Mouse (Mus musculus): ENCODE results near the gene Ifit1bl1.
"Not testable (repeated sequence)": the region's sequence is repeated elsewhere in the genome, so short reads cannot be mapped to it uniquely, and the experiment has no call there.

The Ifit1bl1 gene

DNA sequence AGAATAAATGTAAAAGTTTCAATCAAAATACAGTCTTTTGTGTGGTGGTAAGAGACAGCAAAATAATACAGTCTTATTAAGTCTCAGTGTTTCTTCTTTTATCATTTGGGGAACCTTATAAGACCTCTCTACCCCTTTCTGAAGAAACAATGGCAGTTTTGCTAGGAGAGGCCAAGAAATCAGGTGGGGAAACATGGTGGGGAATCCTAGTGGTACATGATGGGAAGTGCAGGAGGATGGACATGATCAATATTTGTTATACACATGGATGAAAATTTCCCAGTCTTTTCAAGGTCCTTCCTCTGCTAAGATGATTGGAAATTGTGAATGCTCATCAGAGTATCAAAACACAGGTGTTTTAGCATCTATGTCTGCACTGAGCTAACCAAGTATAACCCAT, 12.8 kb downstream of the Ifit1bl1 start:
- DNase-seq (ENCODE audit: inconsistent ontology term) = no peak

GRCm38 (mm10) chr19:34587898-34588692, 13.7 kb downstream of the Ifit1bl1 start:
- not testable (repeated sequence) for DNase-seq (ENCODE audit: inconsistent ontology term)

DNA sequence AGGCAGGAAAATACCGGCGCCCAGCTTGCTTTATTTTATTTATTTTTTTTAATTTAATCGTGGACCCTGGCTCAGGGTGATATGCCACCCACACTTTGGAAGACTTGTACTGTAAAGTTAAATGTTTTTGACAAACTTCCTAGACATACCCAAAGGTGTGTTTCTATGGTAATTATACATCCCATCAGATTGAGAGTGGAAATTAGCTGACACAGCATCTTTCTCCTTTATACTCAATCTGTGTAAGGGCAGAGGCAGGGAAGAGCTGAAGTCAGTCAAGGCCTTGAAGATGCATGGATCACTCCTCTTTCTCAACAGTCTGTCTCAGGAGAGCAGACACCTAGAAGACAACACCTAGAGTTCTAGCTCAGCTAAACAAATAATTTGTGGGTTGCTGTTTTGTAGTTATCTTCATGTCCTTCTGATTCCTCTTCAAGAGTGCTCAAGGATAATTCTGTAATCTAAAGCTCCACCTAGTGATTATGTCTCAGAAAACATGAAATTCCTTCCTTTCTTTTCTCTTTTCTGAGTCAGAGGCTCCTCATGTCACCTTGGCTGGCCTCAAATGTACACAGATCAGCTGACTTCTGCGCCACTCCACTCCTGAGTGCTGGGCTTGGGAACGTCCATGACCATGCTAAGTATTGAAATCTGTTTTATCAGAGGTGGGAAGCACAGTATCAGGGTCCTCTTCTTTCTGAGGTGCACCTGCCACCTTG, 15.9 kb downstream of the Ifit1bl1 start:
- peak; percentile 37 for DNase-seq (ENCODE audit: inconsistent ontology term)

GRCm38 (mm10) chr19:34583126-34583766, 18.5 kb downstream of the Ifit1bl1 start, which contains the start of gene Ifit3:
TSS of gene Ifit3 (plus strand) at chr19:34583531.
- DNase-seq (ENCODE audit: inconsistent ontology term) = peak; percentile 65

- not testable (repeated sequence) for DNase-seq (ENCODE audit: inconsistent ontology term)
These were observed 19.1 kb downstream of the Ifit1bl1 start for GRCm38 (mm10) chr19:34582696-34583095.

DNA sequence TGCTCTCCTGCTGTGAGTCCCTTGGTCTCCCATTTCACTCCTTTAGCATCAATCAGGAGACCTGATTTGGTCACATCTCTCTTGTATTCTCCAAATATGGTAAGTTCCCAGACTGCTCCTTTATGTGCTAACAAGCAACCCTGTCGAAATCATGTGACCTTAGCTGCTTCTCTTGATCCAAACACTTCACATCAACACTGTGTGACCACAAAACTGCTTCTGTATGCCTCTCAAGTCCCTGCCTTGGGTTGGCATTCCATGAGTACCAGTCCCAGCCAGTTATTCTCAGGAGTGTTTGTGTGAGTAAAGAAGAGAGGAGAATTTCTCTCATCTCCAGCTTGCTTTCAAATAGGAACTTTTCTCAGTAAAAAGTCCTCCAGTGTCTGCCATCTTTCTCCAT, 24.6 kb downstream of the Ifit1bl1 start:
- peak; percentile 57 for DNase-seq (ENCODE audit: inconsistent ontology term)

DNA sequence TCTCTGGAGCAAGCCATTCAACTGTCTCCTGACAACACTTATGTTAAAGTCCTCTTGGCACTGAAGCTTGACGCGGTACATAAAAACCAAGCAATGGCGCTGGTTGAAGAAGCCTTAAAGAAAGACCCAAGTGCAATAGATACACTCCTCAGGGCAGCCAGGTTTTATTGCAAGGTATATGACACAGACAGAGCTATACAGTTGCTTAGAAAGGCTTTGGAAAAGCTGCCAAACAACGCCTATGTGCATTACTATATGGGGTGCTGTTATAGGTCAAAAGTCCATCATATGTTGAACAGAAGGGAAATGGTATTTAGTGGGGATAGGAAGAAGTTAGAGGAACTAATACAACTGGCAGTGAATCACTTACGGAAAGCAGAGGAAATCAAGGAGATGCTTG, 28.1 kb downstream of the Ifit1bl1 start:
- no peak for DNase-seq (ENCODE audit: inconsistent ontology term)

DNA sequence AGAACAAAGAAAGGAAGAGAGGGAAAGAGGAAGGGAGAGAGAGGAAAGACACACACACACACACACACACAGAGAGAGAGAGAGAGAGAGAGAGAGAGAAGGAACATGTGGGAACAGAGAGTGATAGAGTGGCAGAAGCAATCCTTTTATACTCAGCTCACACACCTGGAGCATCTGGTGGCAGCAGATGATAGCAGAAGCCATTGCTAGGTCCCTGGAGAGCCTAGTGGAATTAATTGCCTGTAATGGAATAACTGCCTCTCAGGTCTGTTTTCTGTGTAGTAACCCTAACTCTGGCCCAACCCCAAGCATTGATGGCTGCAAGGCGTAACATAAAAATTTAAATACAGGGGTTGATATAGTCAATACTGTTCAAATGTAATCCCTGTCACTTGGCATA, 30.7 kb downstream of the Ifit1bl1 start:
- no peak for DNase-seq (ENCODE audit: inconsistent ontology term)

- no peak for DNase-seq (ENCODE audit: inconsistent ontology term)
These were observed 31.8 kb downstream of the Ifit1bl1 start for GRCm38 (mm10) chr19:34569896-34570476.

- no peak for DNase-seq (ENCODE audit: inconsistent ontology term)
These were observed 32.5 kb downstream of the Ifit1bl1 start for GRCm38 (mm10) chr19:34568988-34569895.

GRCm38 (mm10) chr19:34566178-34566784, 35.5 kb downstream of the Ifit1bl1 start:
- no peak for DNase-seq (ENCODE audit: inconsistent ontology term)

DNA sequence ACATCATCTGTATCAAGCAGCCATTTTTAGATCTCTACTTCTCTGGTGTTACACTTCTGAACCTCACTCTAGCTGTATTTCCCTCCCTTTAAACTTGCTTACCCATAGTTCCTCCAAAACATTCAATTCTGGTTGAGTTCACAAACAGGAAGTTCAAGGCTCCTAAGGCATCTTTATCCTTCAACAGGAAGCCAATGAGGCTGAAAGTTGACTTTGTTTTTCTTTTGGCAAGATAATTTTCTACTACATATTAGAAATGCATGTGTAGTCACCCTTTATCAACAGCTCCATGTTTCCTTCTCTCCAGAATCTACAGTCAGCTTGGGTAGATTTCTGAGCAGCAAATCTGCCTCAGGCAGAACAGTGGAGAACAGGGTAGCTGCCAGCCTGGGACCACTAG, 39.2 kb downstream of the Ifit1bl1 start:
- no peak for DNase-seq (ENCODE audit: inconsistent ontology term)

DNA sequence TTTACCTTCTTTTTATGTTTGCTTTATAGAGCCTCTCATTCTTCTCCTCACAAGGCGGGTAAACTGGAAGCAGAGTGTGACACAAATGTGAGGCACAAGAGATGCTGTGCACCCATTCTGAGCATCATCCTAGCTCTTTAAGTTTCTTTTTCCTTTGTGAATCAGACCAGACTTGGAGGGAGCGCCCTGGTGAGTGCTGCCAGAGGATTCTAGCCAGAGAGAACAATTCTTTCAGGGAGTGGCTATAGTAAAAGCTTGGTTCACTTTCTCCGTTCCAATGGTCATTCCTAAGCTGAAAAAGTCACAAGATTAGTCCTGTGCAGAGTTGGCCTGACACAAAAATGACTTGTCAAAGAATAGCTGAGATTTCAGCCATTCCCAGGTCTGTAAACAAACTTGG, 45.1 kb downstream of the Ifit1bl1 start:
- DNase-seq (ENCODE audit: inconsistent ontology term) = peak; percentile 36

DNA sequence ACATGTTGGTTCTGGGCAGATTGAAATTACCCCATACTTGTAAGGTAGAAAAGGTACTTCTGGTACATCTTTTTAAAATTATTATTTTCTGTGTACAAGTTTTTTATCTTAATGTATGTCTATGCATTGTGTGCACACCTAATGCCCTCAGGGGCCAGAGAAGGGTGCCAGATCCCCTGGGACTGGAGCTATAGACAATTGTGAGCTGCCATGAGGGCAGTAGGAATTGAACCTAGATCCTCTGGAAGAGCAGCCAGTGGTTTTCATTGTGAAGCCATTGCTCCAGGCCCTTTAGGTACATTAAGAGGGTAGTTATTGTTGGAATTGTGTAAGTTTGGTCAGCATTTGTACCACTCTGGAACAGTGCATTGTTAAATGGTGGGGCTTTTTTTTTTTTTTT, 47.7 kb downstream of the Ifit1bl1 start:
- no peak for DNase-seq (ENCODE audit: inconsistent ontology term)

- DNase-seq (ENCODE audit: inconsistent ontology term) = no peak
These were observed 48.2 kb downstream of the Ifit1bl1 start for GRCm38 (mm10) chr19:34553522-34553921.

- DNase-seq (ENCODE audit: inconsistent ontology term) = peak; percentile 69
These were observed 48.7 kb downstream of the Ifit1bl1 start for GRCm38 (mm10) chr19:34553021-34553420.

- DNase-seq (ENCODE audit: inconsistent ontology term) = peak; percentile 78
These were observed 49.8 kb downstream of the Ifit1bl1 start for GRCm38 (mm10) chr19:34551981-34552380.

DNA sequence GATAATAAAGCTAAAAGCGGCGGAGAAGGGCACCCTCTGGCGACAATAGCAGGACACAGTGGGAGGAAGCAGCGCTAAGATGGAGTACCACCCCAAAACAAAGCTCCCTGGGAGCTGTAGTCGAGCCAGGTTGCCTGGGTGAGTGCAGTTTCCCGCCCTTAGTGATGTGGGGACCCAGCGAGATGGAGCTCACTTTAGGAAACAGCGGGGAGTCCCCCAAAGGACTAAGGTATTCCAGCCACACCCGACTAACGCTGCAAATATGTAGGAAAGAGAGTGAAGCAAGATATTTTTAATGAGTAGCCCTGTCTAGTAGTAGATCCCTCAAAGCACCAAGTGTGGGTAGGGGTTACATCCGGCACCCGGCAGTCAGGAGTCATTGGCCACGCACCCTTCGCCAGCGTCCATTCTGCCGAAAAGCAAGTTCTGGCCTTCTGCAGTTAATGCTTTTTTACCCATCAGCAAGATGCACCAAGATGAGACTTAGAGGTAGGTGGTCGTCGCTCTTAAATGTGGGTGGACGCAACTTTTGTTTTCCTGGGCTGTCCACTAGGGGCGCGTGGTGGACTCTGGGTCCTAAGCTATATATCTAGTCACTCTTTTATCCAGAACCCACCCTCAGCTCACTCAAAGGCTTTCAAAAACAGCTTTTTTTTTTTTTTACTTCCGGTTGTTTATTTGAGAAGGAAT, 51.1 kb downstream of the Ifit1bl1 start, which contains the start of gene Ifit2:
Gene Ifit2 (plus strand): TSS at position 161 of the 690 bp plus-strand sequence.
- peak; percentile 85 for DNase-seq (ENCODE audit: inconsistent ontology term)

DNA sequence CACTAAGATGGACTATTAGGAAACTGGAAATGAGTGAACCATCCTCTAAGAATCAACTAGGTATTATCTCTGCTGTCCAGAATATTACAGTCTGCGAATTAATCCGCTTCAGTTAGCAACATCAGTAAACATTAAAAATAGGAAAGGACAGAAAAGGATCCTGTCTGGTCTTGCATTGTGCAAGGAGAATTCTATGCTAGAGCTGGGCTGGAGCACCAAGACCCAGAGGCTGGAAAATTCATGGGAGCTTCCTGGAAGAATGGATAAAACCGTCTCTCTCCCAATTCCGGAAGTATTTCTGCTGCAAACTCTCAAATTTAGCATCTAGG, 51.6 kb downstream of the Ifit1bl1 start:
- DNase-seq (ENCODE audit: inconsistent ontology term) = no peak

DNA sequence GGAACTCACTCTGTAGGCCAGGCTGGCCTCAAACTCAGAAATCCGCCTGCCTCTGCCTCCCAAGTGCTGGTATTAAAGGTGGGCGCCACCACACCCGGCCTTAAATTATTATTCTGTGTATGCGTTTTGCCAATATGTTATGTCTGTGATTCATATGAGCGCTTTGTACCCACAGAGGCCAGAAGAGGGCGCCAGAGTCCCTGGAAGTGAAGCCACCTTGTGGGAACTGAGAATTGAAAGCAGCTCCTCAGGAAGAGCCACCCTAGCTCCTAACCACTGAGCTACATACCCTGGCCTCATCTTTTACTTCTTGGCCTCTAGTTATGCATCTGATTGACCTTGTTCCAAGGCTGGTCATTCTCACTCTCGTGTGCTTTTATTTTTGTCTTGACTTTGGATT, 53.8 kb downstream of the Ifit1bl1 start:
- peak; percentile 69 for DNase-seq (ENCODE audit: inconsistent ontology term)
